Mouse (Mus musculus) activated CD4-positive, CD25-positive, alpha-beta regulatory T cell, adult 9 weeks (primary cell): ENCODE results near the gene Hcrtr2. TPM values are rescaled to one million over a fixed set of nuclear protein-coding genes. Genes with fewer than 3 reads are reported as not detected.

ENCODE experiments used
- polyA plus RNA-seq: library from polyadenylated mRNA; unstranded; fragments of 100-300 nt; shearing (Covaris generic); gene quantifications from one replicate; pipeline ENCODE4 v1.2.1, GENCODE M21; 2017

The Hcrtr2 gene
- polyA plus RNA-seq: not detected

DNA sequence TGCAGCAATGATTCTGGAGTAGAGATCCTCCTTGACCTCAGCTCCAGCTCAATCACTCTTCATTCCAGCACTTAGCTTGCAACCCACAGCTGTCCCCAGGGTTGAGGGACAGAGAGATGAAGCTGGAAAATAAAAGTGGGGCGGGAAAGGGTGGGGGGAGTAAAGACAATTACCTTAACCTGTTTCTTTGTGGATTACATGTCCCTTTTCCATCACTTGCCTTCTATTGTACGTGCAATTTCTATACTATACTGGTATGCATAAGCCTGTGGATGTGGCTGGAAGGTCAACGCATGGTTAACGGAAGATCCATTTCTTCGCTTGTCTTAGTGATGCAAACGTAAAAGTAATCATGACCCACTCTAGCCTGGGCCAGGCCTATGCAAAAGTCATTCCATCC is at the start of gene Hcrtr2:
Gene Hcrtr2, minus strand, starts transcription at position 101 of the 400 bp plus-strand sequence.

DNA sequence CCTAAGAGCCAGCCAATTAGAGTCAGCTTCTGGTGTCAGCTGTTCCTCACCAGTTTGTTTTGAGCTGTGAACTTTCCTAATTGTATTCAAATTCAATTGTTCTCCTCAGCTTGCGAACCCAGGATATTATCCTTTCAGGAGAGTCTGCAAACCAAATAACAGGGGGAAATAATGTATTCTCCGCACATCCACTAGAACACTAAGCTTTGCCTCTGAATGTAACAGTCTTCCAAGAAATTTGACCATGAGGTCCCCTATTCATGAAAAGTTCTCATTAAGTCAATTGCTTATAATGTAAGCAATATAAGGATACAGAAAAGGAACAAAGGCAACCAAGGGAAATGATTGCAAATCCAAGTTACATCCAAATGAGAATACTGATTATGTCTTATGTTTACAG is 110.1 kb downstream of the Hcrtr2 start, which contains the start of gene Gfral:
Gene Gfral, minus strand, starts transcription at position 101 of the 400 bp plus-strand sequence.

Other genes starting within 250 kb of the Hcrtr2 start
- gene Gfral, start 110.2 kb downstream of the Hcrtr2 start, polyA plus RNA-seq: not detected
- not detected for gene Fam83b, start 243.3 kb upstream of the Hcrtr2 start, polyA plus RNA-seq